Mouse (Mus musculus): ENCODE results near the gene Ptprk. TPM values are rescaled to one million over a fixed set of nuclear protein-coding genes. Genes with fewer than 3 reads are reported as not detected.
A peak's percentile ranks its signal among the peaks of the same experiment; 100 is the strongest.

The Ptprk gene
- polyA plus RNA-seq, 1 experiment from 2014 or later = 32.6 TPM

- Histone ChIP-seq H3K4me3 (replicated peaks; ENCODE audit: low read length) (no peak overlapping the region), H3K4me1 (replicated peaks; ENCODE audit: control insufficient read depth, insufficient read depth, low read length) (no peaks in the 10 kb centered on the region), H3K4me2 (replicated peaks) (no peak overlapping the region), H3K9me3 (ENCODE audit: control insufficient read depth, low read length) (no peaks in the 10 kb centered on the region), H3K27ac (no peak overlapping the region), H3K9ac (no peak overlapping the region), H3K36me3 (replicated peaks; ENCODE audit: control insufficient read depth, insufficient read depth) (peaks cover 3% of the 10 kb centered on the region), H3K27me3 (ENCODE audit: control insufficient read depth, insufficient read depth, low read length) (no peaks in the 10 kb centered on the region)
- WGBS = 45% methylated on average over 4 of the region's 4 CpGs
- no peak for DNase-seq (ENCODE audit: low spot score)
- ATAC-seq (ENCODE audit: low FRiP score) = no peak
Observed at GRCm38 (mm10) chr10:28586565-28587138, 512.0 kb downstream of the Ptprk start.

- no peak for DNase-seq (ENCODE audit: low spot score)
- Histone ChIP-seq H3K4me2 (replicated peaks) (no peak overlapping the region), H3K9me3 (ENCODE audit: control insufficient read depth, low read length) (no peaks in the 10 kb centered on the region), H3K36me3 (replicated peaks; ENCODE audit: control insufficient read depth, insufficient read depth) (no peaks in the 10 kb centered on the region; the same call in 1 of the 2 replicates), H3K27ac (no peak overlapping the region), H3K27me3 (ENCODE audit: control insufficient read depth, insufficient read depth, low read length) (no peaks in the 10 kb centered on the region), H3K9ac (no peak overlapping the region), H3K4me3 (replicated peaks; ENCODE audit: low read length) (no peak overlapping the region), H3K4me1 (replicated peaks; ENCODE audit: control insufficient read depth, insufficient read depth, low read length) (no peaks in the 10 kb centered on the region)
- 93% methylated on average over 4 of the region's 4 CpGs for WGBS
- ATAC-seq (ENCODE audit: low FRiP score) = no peak
Observed at GRCm38 (mm10) chr10:28588401-28588800, 513.8 kb downstream of the Ptprk start.

GRCm38 (mm10) chr10:28590822-28591221, 516.2 kb downstream of the Ptprk start:
- no peaks in the 10 kb centered on the region for H3K27me3 ChIP-seq (ENCODE audit: control insufficient read depth, insufficient read depth, low read length)
- H3K9me3 ChIP-seq (ENCODE audit: control insufficient read depth, low read length) = no peaks in the 10 kb centered on the region
- no peak overlapping the region for H3K9ac ChIP-seq
- no peak overlapping the region for H3K4me2 ChIP-seq (replicated peaks)
- ATAC-seq (ENCODE audit: low FRiP score) (no peak), DNase-seq (ENCODE audit: low spot score) (no peak)
- no peaks in the 10 kb centered on the region; the same call in 1 of the 2 replicates for H3K36me3 ChIP-seq (replicated peaks; ENCODE audit: control insufficient read depth, insufficient read depth)
- H3K4me3 ChIP-seq (replicated peaks; ENCODE audit: low read length) = no peak overlapping the region
- H3K27ac ChIP-seq = no peak overlapping the region
- WGBS = 92% methylated on average over 3 of the region's 3 CpGs
- H3K4me1 ChIP-seq (replicated peaks; ENCODE audit: control insufficient read depth, insufficient read depth, low read length) = no peaks in the 10 kb centered on the region

- ATAC-seq (ENCODE audit: low FRiP score) = no peak
- no peak overlapping the region for H3K4me2 ChIP-seq (replicated peaks)
- 72% methylated on average over 3 of the region's 4 CpGs for WGBS
Observed at GRCm38 (mm10) chr10:28593566-28594292, 519.1 kb downstream of the Ptprk start.

GRCm38 (mm10) chr10:28596897-28597296, 522.3 kb downstream of the Ptprk start:
- no peak for DNase-seq (ENCODE audit: low spot score)
- Histone ChIP-seq H3K4me1 (replicated peaks; ENCODE audit: control insufficient read depth, insufficient read depth, low read length) (no peaks in the 10 kb centered on the region), H3K27ac (no peak overlapping the region), H3K4me2 (replicated peaks) (no peak overlapping the region), H3K27me3 (ENCODE audit: control insufficient read depth, insufficient read depth, low read length) (no peaks in the 10 kb centered on the region), H3K4me3 (replicated peaks; ENCODE audit: low read length) (no peak overlapping the region), H3K36me3 (replicated peaks; ENCODE audit: control insufficient read depth, insufficient read depth) (no peaks in the 10 kb centered on the region), H3K9me3 (ENCODE audit: control insufficient read depth, low read length) (no peaks in the 10 kb centered on the region), H3K9ac (no peak overlapping the region)
- WGBS = 97% methylated on average over 3 of the region's 3 CpGs
- no peak for ATAC-seq (ENCODE audit: low FRiP score)

More at GRCm38 (mm10) chr10:28593566-28594292, 519.1 kb downstream of the Ptprk start:
- H3K4me1 ChIP-seq (replicated peaks; ENCODE audit: control insufficient read depth, insufficient read depth, low read length) = no peaks in the 10 kb centered on the region
- H3K27me3 ChIP-seq (ENCODE audit: control insufficient read depth, insufficient read depth, low read length) = no peaks in the 10 kb centered on the region
- DNase-seq (ENCODE audit: low spot score) = no peak
- H3K9me3 ChIP-seq (ENCODE audit: control insufficient read depth, low read length) = no peaks in the 10 kb centered on the region
- H3K36me3 ChIP-seq (replicated peaks; ENCODE audit: control insufficient read depth, insufficient read depth) = no peaks in the 10 kb centered on the region; the same call in 1 of the 2 replicates
- H3K9ac ChIP-seq = no peak overlapping the region
- H3K27ac ChIP-seq = no peak overlapping the region
- no peak overlapping the region for H3K4me3 ChIP-seq (replicated peaks; ENCODE audit: low read length)

GRCm38 (mm10) chr10:28609136-28609535, 534.5 kb downstream of the Ptprk start:
- H3K4me2 ChIP-seq (replicated peaks) = no peak overlapping the region
- no peaks in the 10 kb centered on the region for H3K36me3 ChIP-seq (replicated peaks; ENCODE audit: control insufficient read depth, insufficient read depth)
- no peak overlapping the region for H3K27ac ChIP-seq
- no peaks in the 10 kb centered on the region for H3K27me3 ChIP-seq (ENCODE audit: control insufficient read depth, insufficient read depth, low read length)
- no peak for ATAC-seq (ENCODE audit: low FRiP score)
- no peaks in the 10 kb centered on the region for H3K4me1 ChIP-seq (replicated peaks; ENCODE audit: control insufficient read depth, insufficient read depth, low read length)
- H3K9ac ChIP-seq = no peak overlapping the region
- no peaks in the 10 kb centered on the region for H3K9me3 ChIP-seq (ENCODE audit: control insufficient read depth, low read length)
- no peak overlapping the region for H3K4me3 ChIP-seq (replicated peaks; ENCODE audit: low read length)
- WGBS = 84% methylated on average over 3 of the region's 3 CpGs
- DNase-seq (ENCODE audit: low spot score) = no peak

GRCm38 (mm10) chr10:28614396-28614795, 539.8 kb downstream of the Ptprk start:
- Histone ChIP-seq H3K27ac (no peak overlapping the region), H3K27me3 (ENCODE audit: control insufficient read depth, insufficient read depth, low read length) (no peaks in the 10 kb centered on the region), H3K9ac (no peak overlapping the region), H3K4me1 (replicated peaks; ENCODE audit: control insufficient read depth, insufficient read depth, low read length) (no peaks in the 10 kb centered on the region), H3K4me3 (replicated peaks; ENCODE audit: low read length) (no peak overlapping the region), H3K9me3 (ENCODE audit: control insufficient read depth, low read length) (no peaks in the 10 kb centered on the region), H3K4me2 (replicated peaks) (no peak overlapping the region), H3K36me3 (replicated peaks; ENCODE audit: control insufficient read depth, insufficient read depth) (no peaks in the 10 kb centered on the region)
- 92% methylated on average over 2 of the region's 2 CpGs for WGBS
- ATAC-seq (ENCODE audit: low FRiP score) (no peak), DNase-seq (ENCODE audit: low spot score) (no peak)

GRCm38 (mm10) chr10:28617203-28617602, 542.6 kb downstream of the Ptprk start:
- ATAC-seq (ENCODE audit: low FRiP score) = no peak
- Histone ChIP-seq H3K27ac (no peak overlapping the region), H3K4me1 (replicated peaks; ENCODE audit: control insufficient read depth, insufficient read depth, low read length) (no peaks in the 10 kb centered on the region)

GRCm38 (mm10) chr10:28618002-28618401, 543.4 kb downstream of the Ptprk start:
- H3K27me3 ChIP-seq (ENCODE audit: control insufficient read depth, insufficient read depth, low read length) = no peaks in the 10 kb centered on the region
- H3K9me3 ChIP-seq (ENCODE audit: control insufficient read depth, low read length) = no peaks in the 10 kb centered on the region
- no peak overlapping the region for H3K9ac ChIP-seq
- no peak for ATAC-seq (ENCODE audit: low FRiP score)
- no peaks in the 10 kb centered on the region for H3K36me3 ChIP-seq (replicated peaks; ENCODE audit: control insufficient read depth, insufficient read depth)
- no peaks in the 10 kb centered on the region for H3K4me1 ChIP-seq (replicated peaks; ENCODE audit: control insufficient read depth, insufficient read depth, low read length)
- no peak overlapping the region for H3K27ac ChIP-seq
- 71% methylated on average over 2 of the region's 2 CpGs for WGBS
- H3K4me2 ChIP-seq (replicated peaks) = no peak overlapping the region
- H3K4me3 ChIP-seq (replicated peaks; ENCODE audit: low read length) = no peak overlapping the region
- DNase-seq (ENCODE audit: low spot score) = peak; percentile 19

More at GRCm38 (mm10) chr10:28617203-28617602, 542.6 kb downstream of the Ptprk start:
- WGBS = 95% methylated on average over 7 of the region's 7 CpGs
- Histone ChIP-seq H3K4me2 (replicated peaks) (no peak overlapping the region), H3K4me3 (replicated peaks; ENCODE audit: low read length) (no peak overlapping the region), H3K9me3 (ENCODE audit: control insufficient read depth, low read length) (no peaks in the 10 kb centered on the region), H3K9ac (no peak overlapping the region), H3K27me3 (ENCODE audit: control insufficient read depth, insufficient read depth, low read length) (no peaks in the 10 kb centered on the region), H3K36me3 (replicated peaks; ENCODE audit: control insufficient read depth, insufficient read depth) (no peaks in the 10 kb centered on the region)
- DNase-seq (ENCODE audit: low spot score) = no peak

All from hindbrain, embryonic 14.5 days (tissue).